Mouse (Mus musculus) stomach, postnatal 0 days (tissue): Measurements from ENCODE around the gene Txndc9.

Source experiments
- CTCF ChIP-seq: IDR thresholded peaks from 2 replicates; pipeline ENCODE4 v1.5.1; 2016; ENCODE audit warnings: antibody characterized with exemption, low read depth, mild to moderate bottlenecking, moderate library complexity
- EP300 ChIP-seq: optimal IDR thresholded peaks from 2 replicates; pipeline ENCODE3; 2016; ENCODE audit warnings: antibody characterized with exemption

- no peak for TF ChIP-seq CTCF
- no peak for TF ChIP-seq EP300
Measured at GRCm38 (mm10) chr1:38012104-38012503, 14.4 kb upstream of the Txndc9 start.
